Mouse (Mus musculus): ENCODE results near the gene Aox2.

GRCm38 (mm10) chr1:58278513-58278912, 387 bp downstream of the Aox2 start:
- no peak for TF ChIP-seq POLR2A (IDR thresholded peaks at IDR 0.05; ENCODE audit: control insufficient read depth, extremely low read depth, insufficient read depth, low read length, poor library complexity)
- TF ChIP-seq CTCF (IDR thresholded peaks at IDR 0.05; ENCODE audit: borderline replicate concordance, control insufficient read depth, extremely low read depth, insufficient read depth, low read length, poor library complexity), result no peak

All from thymus, adult 2 months (tissue).